Mouse (Mus musculus) induced T-regulatory cell, adult 2 months (primary cell): ENCODE measurements around the gene Gm20661.

Experiments used
- DNase-seq: peaks from one replicate; pipeline ENCODE4 v3.0.0-alpha.2; 2012; ENCODE audit warnings: low read depth

Gene Gm20661

DNA sequence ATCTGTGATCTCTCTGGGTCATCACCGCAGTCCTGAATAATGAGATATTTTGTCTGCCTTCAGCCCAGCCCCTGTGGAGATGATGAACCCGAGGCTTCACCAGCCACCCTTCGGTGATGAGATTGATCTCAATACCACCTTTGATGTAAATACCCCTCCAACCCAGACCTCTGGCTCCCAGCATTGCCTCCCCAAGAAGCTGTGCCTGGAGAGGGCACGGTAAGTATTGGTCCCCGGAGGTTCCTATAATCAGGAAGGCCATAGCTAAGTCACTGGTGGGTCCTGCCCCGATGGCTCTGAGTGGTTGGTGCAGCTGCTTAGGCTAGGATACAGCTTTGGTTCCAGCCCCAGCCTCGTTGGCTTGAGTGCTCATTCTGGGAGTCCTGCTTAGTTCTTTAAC, 14.3 kb upstream of the Gm20661 start:
- no peak for DNase-seq

DNA sequence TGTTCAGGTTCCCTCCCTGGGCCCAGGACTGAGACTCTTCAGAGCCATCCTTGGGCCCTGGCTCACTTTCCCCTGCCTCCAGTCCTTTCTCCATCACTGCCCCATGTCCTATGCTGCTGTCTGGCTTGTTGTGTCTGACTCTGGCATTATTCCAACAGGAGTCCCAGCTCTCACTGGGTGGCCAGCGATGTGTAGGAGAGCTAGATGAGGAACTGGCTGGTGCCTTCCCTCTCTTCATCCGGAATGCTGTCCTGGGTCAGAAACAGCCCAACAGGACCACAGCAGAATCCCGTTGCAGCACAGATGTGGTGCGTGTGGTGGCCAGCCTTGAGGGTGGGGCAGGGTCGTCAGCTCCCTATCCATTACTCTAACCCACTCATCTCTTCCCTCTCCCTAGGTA, 12.5 kb upstream of the Gm20661 start:
- no peak for DNase-seq

DNA sequence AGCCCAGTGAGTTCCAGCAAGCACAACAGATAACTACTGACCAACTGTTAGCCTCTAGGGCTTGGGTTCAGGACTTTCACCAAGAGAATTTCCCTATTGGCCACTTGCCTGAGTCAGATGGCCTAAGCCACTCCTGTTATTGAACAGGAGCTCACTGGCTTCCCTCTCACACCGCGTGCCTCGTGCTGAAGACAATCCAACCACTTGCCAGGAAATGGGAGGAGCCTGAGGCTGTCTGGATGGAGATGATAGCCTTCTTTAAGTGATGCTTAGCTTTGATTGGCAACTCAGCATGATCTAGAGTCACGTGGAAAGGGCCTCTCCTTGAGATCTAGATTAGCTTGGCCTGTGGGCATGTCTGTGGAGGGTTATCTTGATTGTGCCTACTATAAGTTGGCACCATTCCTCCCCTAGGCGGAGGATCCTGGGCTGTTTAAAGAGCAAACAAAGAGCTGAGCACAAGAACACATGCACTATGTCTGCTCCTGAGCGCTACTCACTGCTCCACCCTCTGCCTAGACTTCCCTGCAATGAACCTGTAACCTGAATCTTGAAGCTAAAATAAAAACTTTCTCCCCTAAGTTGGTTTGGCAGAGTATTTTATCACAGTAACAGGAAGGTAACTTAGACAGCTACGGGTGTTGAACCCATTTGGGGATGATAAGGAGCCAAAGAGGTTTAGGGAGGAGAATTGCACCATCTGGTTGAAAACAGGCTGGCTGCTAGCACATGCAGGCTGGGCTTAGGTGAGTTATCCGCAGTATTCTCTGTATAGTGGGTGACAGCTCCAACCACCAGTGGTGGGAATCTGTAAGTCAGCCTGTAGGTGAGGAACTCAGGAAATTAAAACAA, 10.9 kb upstream of the Gm20661 start:
- peak; percentile 54 for DNase-seq

DNA sequence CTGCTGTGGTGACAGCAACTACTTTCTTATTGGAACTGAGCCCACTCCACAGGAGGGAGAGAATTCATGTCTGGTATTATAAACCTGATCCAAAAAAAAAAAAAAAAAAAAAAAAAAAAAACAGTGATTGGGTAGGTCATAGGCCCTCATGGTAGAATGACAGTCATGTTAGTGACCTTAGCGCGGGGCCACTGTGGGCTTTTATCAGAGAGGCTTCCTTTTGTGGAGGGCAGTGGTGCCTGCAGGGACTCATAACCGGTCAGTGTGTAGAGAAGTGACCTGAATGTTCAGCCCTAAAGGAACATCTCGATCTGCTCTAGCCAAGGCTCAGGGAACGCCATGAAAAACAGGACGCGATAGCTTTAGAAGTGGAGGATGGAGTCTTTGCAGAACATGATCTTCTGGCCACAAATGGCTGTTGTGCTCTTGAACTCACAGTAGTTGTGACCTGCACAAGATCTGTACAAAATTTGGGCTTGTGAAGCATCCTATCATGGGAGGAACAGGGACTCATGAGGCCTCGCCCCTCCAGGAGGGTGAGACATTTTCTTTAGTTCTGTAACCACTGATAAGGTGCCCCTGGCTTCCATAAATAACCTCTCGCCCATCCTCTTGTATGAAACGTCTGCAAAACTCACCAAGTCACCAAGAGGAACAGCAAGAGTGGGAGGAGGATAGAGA, 8.2 kb upstream of the Gm20661 start:
- no peak for DNase-seq

DNA sequence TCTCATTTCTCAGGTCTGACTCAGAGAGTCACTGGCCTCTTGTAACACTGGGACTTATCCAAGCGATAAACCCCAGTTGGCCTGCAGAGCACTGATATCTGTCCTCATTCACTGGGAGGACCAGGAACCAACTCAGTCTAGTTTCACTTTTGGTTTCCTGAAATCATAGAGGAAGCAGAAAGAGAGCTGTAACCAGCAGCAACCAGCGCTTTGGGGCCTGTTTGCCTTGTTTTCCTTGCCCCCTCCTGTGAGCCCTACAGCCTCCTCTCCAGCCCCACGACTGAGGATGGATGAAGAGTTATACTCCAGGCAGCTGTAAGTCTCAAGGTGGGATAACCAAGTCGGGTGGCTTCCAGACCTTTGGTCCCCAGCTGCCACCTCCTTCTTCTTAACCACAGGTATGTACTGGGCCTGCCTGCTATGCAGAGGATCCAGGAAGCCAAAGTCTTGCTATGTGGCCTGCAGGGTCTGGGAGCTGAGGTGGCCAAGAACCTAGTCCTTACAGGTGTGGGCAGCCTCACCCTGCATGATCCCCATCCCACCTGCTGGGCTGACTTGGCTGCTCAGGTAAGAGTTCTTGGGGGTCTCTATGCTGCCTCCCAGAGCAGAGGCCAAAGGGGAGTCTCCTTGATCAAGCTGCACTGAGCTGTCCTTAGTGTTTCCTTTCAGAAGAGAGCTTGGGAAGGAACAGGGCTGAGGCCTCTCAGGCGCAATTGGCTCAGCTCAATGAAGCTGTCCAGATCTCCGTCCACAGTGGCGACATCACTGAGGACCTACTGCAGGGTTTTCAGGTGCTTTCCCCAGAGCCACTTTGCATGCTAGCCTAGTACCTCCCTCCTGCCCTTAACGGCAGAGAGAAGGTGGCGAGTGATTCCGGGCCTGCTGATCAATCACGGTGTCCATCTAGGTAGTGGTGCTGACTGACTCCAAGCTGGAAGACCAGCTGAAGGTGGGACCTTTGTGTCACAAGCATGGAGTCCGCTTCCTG, 7.2 kb upstream of the Gm20661 start, which contains the start of gene Uba7:
Gene Uba7, plus strand, starts transcription at position 107 of the 988 bp plus-strand sequence.
- peak; percentile 88 for DNase-seq

DNA sequence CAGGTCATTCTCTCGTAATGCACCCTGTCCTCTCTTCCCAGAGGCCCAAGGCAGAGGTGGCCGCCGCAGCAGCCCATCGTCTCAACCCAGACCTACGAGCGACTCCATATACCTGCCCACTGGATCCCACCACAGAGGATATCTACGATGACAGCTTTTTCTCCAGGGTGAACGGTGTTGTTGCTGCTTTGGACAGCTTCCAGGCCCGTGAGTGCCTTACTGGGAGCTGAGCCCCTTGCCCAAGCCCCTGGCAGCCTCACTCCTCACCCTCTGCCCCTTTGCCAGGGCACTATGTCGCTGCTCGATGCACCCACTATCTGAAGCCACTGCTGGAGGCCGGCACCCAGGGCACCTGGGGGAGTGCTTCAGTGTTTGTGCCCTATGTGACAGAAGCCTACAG, 4.0 kb upstream of the Gm20661 start:
- no peak for DNase-seq

DNA sequence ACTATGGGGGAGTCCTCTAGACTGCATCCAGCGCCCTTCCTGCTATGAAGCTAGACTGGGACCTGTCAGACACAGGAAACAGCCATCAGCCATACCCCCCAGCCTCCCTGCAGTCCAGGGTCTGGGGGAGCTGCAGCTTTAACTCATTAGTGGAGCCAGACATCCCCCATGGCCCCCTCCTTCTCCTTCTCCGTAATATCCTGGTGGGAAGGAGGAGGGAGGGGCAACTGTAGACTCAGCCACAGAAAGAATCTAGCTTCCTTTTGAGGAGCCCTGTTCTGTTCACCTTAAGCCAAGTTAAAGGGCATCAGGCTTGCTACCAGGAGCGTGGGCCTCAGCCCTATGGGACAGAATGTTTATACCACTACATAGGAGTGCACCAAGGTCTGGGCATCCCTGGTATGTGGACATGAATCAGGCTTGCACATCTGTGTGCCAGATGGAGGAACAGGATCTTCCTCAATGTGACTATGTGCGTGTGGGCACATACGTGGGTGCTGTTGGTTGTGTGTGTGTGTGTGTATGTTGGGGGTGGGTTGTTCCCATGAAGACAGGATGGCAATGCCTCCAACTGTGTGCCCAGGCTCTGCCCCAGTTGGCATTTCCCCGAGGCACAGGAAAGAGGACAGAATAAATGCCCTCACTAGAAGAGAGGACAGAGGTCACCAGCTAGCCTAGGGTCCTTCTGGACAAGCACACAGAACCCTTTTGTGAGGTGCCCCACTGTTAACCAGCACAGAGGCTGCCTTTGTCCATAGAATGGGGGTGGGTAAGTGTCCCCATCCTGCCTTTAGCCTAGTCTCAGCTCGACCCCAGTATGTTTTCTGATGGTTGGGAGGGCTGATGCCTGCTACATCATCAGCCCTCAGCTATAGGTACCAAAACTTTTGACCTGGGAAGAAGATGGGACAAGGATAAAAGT, 913 bp upstream of the Gm20661 start:
- DNase-seq, result no peak

DNA sequence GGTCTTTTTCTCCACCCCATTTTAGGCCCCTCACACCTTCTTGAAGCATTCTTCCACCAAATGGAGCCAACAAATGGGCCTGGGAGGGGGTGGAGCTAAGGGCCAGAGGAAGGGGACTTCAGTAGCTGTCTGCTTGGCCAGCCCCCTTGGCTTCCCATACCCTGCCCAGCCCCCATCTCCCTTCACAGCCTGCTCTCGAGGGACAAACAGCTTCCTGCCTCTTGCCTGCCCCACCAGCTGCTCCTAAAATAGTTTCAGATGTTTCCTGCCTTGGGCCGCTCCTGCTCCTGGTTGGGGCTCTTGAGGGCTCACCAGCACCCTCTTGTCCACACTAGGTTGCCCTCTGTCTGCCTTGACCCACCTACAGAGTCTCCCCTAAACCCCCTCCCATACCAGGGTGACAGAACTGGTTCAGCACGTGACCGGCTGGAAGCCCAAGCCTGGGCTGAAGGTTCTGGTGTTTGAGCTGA, 598 bp downstream of the Gm20661 start:
- no peak for DNase-seq

DNA sequence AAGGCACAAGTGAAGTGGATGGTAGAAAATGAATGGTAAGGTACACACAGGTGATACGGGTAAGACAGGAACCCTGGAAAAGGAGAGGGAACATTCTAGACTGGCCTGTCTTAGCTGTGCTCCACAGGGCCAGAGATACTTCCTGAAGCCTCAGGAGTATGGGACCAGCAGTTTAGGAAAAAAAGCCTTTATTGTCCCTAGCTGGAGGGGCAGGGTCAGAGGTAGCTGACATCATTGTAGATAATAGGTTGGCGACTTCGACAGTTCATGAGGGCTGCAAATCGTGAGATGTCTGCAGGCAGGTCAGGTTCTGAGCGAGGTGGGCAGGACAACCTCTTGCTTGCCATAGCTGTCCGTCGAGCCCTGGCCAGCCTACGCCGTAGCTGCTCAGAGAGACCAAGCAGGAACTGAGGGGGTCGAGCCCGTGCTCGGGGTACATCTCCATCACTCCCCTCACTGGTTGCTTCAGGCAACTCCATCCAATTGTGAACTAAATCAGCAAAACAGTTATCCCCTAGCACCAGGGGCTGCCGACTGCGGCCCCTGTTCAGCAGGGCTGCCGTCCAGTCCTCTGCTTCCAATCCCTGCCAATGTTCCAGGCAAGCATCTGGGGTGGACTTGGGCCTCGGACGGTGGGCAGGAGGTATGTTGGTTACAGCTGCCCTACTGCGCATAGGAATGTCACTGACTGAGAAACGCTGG, 1.3 kb downstream of the Gm20661 start:
- DNase-seq, result no peak

DNA sequence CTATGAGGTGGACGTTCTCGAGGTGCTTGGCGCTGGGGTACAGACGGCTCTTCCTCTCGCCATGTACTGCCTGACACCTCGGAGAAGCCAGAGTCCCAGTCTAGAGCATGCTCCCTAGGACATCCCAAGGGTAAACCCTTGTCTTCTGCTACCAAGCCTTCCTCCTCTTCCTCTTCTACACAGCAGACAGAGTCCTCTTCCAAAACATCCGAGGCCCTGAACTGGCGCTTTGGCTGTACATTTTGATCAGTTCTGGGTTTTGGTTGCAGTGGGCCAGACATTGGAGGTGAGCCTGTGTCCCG, 1.8 kb downstream of the Gm20661 start:
- DNase-seq, result no peak

DNA sequence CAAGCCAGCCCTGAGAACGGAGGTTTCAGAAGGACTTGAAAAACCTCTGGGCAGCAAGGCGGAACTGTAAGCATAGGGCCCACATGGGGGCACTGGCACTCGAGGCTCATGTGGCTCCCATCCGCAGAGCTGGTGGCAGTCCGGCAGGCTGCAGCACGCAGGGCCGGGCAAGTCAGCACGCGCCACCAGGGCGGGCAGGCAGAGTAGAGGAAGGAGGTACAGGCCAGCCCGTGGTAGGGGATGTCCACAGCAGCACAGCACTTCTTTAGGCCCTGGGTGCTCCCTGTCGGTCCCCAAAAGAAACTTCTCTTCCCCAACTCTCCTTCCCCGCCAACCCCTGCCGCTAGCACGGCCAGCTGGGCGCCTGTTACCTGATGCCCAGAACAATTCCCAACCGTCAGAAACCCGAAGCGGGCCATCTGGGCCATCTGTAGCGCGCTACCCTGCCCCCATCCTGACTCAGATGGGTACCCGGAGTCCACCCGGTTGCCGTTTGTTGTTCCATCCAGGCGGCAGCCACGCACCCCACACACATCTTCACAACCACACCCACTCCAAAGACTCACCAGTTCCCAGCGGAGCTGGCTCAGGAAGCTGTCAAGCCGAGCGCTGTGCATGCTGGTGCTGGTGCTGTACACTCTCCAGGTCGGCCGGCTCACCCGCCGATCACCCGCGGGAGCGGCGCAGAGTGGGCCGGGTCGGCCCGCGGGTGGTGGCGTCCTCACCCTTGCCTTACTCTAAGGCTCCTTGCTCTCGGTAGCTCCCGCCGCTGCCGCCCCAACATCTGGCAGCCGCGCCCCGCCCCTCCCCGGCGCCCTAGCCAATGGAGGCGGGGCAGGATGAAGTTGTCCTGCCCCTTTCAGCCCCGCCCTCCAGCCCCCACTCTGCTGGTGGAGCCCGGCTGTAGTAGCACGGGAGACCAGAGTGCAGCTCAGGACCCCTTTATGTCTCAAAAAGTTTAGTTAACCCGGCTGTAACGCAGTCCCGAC, 2.6 kb downstream of the Gm20661 start, which contains the start of gene Inka1:
Gene Inka1, minus strand, starts transcription at position 749 of the 989 bp plus-strand sequence.
- DNase-seq, result peak; percentile 94

DNA sequence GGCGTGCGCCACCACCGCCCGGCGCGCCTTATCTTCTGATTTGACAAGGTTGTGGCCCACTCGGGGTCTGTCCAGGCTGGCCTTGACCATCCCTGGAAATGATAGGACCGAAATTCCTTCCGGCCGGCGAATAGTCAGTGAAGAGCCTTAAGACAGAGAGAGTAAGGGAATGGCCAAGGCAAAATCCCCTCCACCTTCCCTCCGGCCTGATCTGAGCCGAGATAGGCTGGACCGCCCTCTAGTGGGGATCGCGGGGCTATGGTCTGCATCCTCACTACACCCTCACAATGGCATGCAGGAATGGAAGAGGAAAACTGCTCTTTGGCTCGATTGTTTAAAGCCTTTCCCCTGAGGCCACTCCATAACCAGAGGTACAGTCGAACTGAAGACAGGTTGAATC, 3.5 kb downstream of the Gm20661 start:
- peak; percentile 85 for DNase-seq

DNA sequence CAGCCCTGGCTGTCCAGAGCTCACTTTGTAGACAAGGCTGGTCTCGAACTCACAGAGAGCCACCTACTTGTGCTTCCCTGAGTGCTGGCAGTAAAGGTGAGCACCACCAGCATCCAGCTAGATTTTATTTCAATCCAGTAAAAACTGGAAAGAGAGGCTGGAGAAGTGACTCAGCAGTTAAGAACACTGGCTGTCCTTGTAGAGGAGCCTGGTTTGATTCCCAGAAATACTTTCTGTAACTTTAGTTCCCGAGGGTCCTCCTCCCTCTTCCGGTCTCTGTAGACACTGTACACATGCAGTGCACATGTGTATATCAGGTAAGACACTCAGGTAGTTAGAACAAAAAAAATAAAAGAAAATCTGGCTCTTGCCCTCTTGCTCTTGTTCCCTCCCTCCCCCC, 5.1 kb downstream of the Gm20661 start:
- no peak for DNase-seq

DNA sequence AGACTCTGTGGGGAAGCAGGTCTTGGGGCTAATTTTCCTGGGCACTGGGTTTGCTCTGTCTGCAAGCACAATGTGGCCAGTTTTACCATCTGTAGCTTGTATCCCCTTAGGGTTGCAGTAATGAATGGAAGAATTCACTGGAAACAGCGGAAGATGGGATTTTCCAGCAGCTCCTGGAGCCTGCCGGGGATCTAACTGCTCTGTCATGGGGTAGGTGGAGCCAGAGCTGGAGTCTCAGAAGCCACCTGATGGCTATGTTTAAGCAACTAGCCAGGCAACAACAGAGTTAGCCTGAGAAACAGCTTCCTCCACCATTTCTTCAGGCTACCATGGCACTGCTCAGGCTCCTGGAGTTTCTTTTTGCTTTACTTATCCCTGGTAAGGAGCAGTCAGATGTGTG, 9.3 kb downstream of the Gm20661 start, which contains the start of gene Cdhr4:
Gene Cdhr4, plus strand, starts transcription at position 301 of the 400 bp plus-strand sequence.
- DNase-seq, result no peak

DNA sequence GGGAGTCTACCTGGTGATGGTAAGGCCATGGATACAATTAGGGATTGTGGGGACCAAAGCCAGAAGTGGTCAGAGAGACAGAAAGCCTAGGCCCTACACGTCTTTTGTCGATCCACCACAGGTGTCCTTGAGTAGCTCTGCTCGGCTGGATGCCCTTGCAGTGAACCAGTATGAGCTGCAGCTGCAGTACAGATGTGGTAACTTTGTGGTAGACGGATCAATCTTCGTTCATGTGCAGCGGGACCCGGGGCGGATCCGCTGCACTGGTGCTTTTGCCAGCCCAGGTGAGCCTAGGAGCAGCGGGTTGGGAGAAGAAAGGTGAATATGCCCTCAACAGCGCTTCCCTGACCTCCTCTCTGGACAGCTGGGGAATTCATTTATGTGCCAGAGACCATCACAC, 10.2 kb downstream of the Gm20661 start:
- no peak for DNase-seq

DNA sequence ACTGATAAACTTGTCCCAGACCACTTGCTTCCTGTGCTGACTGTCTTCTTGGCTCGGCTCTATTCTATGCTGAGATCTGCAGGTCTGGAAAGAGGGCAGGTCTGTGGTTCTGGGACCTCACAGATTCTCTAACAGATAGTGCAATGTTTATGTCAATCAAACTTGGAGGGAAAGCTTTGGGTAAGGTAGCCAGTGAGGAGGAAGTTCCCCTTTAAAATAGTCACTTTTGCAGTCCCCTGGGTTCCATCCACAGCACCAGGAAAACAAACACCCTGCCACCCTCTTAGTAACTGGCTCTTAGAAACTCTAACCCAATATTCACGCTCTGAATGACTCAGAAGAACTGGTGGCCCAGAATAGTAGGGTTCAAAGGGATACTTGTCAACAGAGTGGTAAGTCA, 11.6 kb downstream of the Gm20661 start:
- DNase-seq, result no peak

DNA sequence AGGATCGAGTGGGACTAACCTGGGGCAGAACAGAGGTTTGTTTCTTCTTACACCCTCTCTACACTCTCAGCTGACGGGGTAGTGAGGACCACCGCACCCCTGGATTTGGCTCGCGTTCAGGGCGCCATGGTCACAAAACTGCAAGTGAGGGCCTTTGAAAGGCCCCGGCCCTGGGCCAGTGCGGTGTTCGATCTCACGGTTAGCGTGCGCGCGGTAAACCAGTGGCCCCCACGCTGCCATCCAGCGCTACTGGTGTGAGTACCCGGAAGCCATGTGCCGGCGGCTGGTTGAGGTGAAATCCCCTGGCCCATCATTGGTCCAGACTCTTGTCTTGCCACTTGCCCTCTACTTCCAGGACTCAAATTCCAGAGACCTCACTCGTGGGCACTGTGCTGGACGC, 12.7 kb downstream of the Gm20661 start:
- DNase-seq, result no peak

DNA sequence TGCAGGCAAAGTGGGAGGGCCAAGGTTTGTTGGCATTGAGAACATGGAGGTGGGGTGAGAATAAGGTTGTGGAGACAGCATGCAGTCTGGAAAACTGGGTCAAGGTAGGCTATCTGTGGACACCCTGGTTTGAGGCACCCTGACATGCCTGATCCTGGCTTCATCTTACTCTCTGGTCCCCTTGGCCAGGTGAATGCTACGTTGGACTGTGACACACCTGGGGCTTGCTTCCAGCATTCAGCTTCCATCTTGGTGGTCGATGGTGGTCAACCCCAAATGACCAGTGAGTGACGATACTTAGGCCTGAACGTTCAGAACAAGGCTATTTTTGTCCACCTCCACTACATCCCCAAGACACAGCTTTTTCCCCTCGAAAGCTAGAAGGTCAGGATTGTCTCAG, 13.2 kb downstream of the Gm20661 start, which contains the start of gene Gm20662:
Gene Gm20662, plus strand, starts transcription at position 301 of the 400 bp plus-strand sequence.
- no peak for DNase-seq
